Mouse (Mus musculus): ENCODE data around the gene Strn. TPM values are rescaled to one million over a fixed set of nuclear protein-coding genes. Genes with fewer than 3 reads are reported as not detected.
A peak's percentile ranks its signal among the peaks of the same experiment; 100 is the strongest.
"Not testable (repeated sequence)": the region's sequence is repeated elsewhere in the genome, so short reads cannot be mapped to it uniquely, and the experiment has no call there.

Strn gene
- polyA plus RNA-seq, 1 experiment from 2014 or later: 10.3 TPM

DNA sequence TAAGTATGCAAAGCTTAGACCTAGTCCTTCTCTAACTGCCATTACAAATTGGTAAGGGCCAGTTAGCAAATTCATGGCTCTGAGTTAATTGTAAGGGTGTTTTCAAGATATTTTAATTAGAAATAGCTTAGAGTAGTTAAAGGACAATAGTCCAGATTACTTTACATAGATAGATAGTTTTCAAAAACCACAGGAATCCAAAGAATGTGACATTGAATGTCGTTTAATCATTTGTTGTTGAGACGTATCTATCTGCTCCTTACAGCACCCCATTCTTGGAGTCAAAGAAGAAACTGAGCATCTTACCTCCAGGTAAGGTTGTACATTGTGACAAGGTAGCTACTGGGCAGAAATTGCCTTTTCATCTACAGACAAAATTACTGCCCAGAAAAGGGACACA is 26.7 kb downstream of the Strn start:
- Histone ChIP-seq H3K4me2 (no peak overlapping the region), H3K36me3 (peaks cover 12% of the 10 kb centered on the region), H3K9me3 (peaks cover 11% of the 10 kb centered on the region; the same call in 1 of the 2 replicates), H3K4me3 (no peak overlapping the region), H3K27ac (replicated peaks) (no peak overlapping the region), H3K9ac (no peak overlapping the region), H3K4me1 (peaks cover 30% of the 10 kb centered on the region), H3K27me3 (replicated peaks) (no peaks in the 10 kb centered on the region)
- no peak for ATAC-seq (ENCODE audit: extremely low read depth, insufficient number of reproducible peaks, low FRiP score, low TSS enrichment)
- 53% methylated on average over 2 of the region's 2 CpGs for WGBS

DNA sequence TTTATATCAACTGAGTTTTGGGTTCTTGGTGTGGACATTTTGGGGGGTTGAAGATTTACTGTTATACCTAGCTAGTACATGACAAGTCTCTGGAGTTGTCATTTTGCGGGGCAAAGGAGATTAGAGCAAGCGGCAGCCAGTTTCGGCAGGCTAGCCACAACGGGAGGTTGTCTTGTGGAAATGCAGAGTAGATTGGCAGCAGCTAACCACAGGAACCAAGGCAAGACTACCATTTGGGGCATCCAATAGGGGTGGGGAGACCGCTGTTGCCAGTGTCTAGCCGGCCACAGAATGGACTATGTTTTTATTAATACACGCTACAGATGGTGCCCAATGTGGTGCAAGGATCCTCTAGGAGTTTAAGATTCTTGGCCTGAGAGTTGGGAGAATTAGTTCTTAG is 28.6 kb downstream of the Strn start:
- H3K27me3 ChIP-seq (replicated peaks): no peaks in the 10 kb centered on the region
- no peak overlapping the region for H3K4me3 ChIP-seq
- WGBS: 80% methylated on average over 7 of the region's 7 CpGs

DNA sequence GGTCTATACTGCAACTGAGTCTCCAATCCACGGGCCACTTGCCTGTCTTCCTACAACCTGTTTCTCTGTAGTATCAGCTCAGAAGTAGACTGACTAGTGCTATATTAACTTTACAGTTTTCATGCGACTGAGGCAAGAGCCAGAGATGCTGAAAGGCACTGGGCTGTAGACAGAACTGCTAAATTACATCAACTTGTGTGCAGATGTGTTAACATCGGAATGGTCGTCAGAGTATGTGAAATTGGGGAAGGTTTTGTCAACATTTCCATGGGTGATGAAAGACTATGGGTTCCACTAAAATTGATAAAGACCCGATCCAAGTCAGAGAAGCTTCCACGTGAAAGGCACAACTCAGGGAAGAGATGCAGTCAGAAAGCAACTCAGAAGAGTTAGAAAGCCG is 34.0 kb downstream of the Strn start:
- 83% methylated on average over 7 of the region's 7 CpGs for WGBS

More for the DNA sequence above, 28.6 kb downstream of the Strn start:
- Histone ChIP-seq H3K4me2 (no peak overlapping the region), H3K9me3 (peaks cover 18% of the 10 kb centered on the region), H3K27ac (replicated peaks) (no peak overlapping the region), H3K36me3 (peaks cover 25% of the 10 kb centered on the region), H3K9ac (no peak overlapping the region), H3K4me1 (peaks cover 13% of the 10 kb centered on the region)
- ATAC-seq (ENCODE audit: extremely low read depth, insufficient number of reproducible peaks, low FRiP score, low TSS enrichment): no peak

DNA sequence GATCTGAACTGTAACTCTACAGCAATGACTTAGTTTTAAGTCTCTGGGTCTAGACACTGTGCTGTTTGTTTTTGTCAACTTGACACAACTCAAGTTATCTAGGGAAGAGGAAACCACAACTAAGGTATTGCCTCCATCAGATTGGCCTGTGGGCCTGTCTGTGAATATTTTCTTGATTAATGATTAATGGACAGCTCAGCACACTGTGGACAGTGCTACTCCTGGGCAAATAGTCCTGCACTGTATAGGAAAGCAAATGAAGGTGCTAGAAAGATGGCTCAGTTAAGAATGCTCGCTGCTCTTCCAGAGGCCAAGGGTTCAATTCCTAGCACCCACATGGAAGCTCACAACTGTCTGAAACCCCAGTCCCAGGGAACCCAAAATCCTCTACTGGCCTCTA is 38.0 kb downstream of the Strn start:
- H3K4me2 ChIP-seq: no peak overlapping the region
- no peak for ATAC-seq (ENCODE audit: extremely low read depth, insufficient number of reproducible peaks, low FRiP score, low TSS enrichment)
- no peaks in the 10 kb centered on the region for H3K9me3 ChIP-seq
- no peak overlapping the region for H3K27ac ChIP-seq (replicated peaks)
- WGBS: 81% methylated on average over 1 of the region's 1 CpGs
- no peak overlapping the region for H3K9ac ChIP-seq
- no peak overlapping the region for H3K4me3 ChIP-seq
- H3K36me3 ChIP-seq: peaks cover 30% of the 10 kb centered on the region
- peaks cover 32% of the 10 kb centered on the region for H3K4me1 ChIP-seq
- H3K27me3 ChIP-seq (replicated peaks): no peaks in the 10 kb centered on the region

More for the DNA sequence above, 34.0 kb downstream of the Strn start:
- peaks cover 50% of the 10 kb centered on the region for H3K36me3 ChIP-seq
- H3K4me2 ChIP-seq: no peak overlapping the region
- H3K9me3 ChIP-seq: peaks cover 18% of the 10 kb centered on the region
- no peak overlapping the region for H3K27ac ChIP-seq (replicated peaks)
- H3K9ac ChIP-seq: no peak overlapping the region
- H3K4me1 ChIP-seq: peaks cover 11% of the 10 kb centered on the region
- H3K4me3 ChIP-seq: no peak overlapping the region
- no peak for ATAC-seq (ENCODE audit: extremely low read depth, insufficient number of reproducible peaks, low FRiP score, low TSS enrichment)
- no peaks in the 10 kb centered on the region for H3K27me3 ChIP-seq (replicated peaks)

DNA sequence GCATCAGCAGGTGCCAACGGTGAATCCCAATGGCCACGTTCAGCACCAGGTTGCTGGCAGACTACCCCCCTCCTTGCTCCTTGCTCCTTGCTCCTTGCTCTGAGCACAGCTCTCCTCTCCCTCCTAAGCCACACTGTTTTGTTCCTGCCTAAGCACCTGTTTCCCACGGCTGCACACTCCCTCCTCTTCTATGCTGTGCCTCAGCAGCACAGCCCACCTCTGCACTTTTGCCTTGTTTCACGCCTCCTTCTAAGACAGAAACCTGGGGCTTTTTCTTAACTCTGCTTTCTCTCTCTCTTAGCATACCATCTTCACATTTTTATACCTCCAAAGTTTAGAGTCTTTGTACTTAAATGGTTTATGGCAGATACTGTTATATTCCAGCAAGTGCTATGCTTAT is 39.5 kb downstream of the Strn start:
- Histone ChIP-seq H3K4me2 (no peak overlapping the region), H3K27ac (replicated peaks) (no peak overlapping the region), H3K4me3 (no peak overlapping the region), H3K36me3 (peaks cover 21% of the 10 kb centered on the region), H3K27me3 (replicated peaks) (no peaks in the 10 kb centered on the region), H3K4me1 (peaks cover 32% of the 10 kb centered on the region), H3K9ac (no peak overlapping the region), H3K9me3 (no peaks in the 10 kb centered on the region)
- no peak for ATAC-seq (ENCODE audit: extremely low read depth, insufficient number of reproducible peaks, low FRiP score, low TSS enrichment)
- 73% methylated on average over 4 of the region's 4 CpGs for WGBS

DNA sequence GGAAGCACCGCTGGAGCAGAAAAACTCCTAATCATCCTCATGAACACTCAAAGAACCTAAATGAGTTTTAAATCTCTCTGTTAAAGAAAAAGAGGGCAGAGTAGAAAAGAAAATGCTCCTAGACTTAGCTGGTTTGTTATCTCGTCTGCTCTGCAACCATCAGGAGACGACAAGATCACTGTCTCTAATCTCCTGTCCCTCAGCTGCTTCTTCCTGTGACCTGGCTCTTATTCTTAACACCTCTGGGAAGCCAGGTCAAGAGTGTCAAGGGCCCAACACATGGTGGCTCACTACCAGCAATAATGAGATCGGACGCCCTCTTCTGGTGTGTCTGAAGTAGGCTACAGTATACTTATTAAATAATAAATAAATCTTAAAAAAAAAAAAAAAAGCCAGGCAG is 40.1 kb downstream of the Strn start:
- H3K27me3 ChIP-seq (replicated peaks): no peaks in the 10 kb centered on the region
- no peak overlapping the region for H3K4me2 ChIP-seq
- H3K36me3 ChIP-seq: peaks cover 25% of the 10 kb centered on the region
- H3K27ac ChIP-seq (replicated peaks): peak overlapping the region; percentile 20; the same call in 1 of the 2 replicates
- no peak overlapping the region for H3K4me3 ChIP-seq
- no peak for ATAC-seq (ENCODE audit: extremely low read depth, insufficient number of reproducible peaks, low FRiP score, low TSS enrichment)
- no peak overlapping the region for H3K9ac ChIP-seq
- 49% methylated on average over 5 of the region's 5 CpGs for WGBS
- no peaks in the 10 kb centered on the region for H3K9me3 ChIP-seq
- peaks cover 32% of the 10 kb centered on the region for H3K4me1 ChIP-seq

DNA sequence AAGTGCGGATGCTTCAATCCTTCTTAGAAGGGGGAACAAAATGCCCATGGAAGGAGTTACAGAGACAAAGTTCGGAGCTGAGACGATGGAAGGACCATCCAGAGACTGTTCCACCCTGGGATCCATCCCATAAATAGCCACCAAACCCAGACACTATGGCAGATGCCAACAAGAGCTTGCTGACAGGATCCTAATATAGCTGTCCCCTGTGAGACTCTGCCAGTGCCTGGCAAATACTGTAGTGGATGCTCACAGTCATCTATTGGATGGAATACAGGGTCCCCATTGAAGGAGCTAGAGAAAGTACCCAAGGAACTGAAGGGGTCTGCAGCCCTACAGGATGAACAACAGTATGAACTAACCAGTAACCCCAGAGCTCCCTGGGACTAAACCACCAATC is 47.8 kb downstream of the Strn start:
- H3K4me2 ChIP-seq; H3K4me3 ChIP-seq; H3K9ac ChIP-seq; H3K27me3 ChIP-seq (replicated peaks); ATAC-seq (ENCODE audit: extremely low read depth, insufficient number of reproducible peaks, low FRiP score, low TSS enrichment); H3K27ac ChIP-seq (replicated peaks); H3K9me3 ChIP-seq: not testable (repeated sequence)
- 69% methylated on average over 3 of the region's 3 CpGs for WGBS
- Histone ChIP-seq H3K4me1 (peaks cover 22% of the 10 kb centered on the region), H3K36me3 (peaks cover 41% of the 10 kb centered on the region)

DNA sequence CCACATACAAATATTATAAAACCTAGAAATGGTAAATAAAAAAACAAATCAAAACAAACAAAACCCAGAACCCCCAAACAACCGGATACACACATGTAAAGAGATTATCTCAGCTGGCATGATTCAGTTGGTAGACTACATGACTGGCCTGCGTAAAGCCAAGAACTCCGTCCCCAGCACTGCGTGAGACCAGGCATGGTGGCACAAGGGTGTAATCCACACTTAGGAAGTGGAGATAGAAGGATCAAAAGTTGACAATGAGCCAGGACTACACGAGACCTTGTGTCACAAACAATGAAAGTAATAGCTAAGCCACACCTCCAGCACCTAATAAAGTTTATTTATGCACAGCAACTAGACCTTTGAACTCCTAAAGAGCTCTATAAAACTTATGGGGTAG is 49.0 kb downstream of the Strn start:
- no peaks in the 10 kb centered on the region for H3K27me3 ChIP-seq (replicated peaks)
- 56% methylated on average over 5 of the region's 5 CpGs for WGBS
- no peak overlapping the region for H3K27ac ChIP-seq (replicated peaks)
- H3K9ac ChIP-seq: no peak overlapping the region
- H3K4me2 ChIP-seq: no peak overlapping the region
- peaks cover 4% of the 10 kb centered on the region; the same call in 1 of the 2 replicates for H3K9me3 ChIP-seq
- no peak overlapping the region for H3K4me3 ChIP-seq
- H3K36me3 ChIP-seq: peaks cover 41% of the 10 kb centered on the region
- no peak for ATAC-seq (ENCODE audit: extremely low read depth, insufficient number of reproducible peaks, low FRiP score, low TSS enrichment)
- peaks cover 26% of the 10 kb centered on the region for H3K4me1 ChIP-seq

DNA sequence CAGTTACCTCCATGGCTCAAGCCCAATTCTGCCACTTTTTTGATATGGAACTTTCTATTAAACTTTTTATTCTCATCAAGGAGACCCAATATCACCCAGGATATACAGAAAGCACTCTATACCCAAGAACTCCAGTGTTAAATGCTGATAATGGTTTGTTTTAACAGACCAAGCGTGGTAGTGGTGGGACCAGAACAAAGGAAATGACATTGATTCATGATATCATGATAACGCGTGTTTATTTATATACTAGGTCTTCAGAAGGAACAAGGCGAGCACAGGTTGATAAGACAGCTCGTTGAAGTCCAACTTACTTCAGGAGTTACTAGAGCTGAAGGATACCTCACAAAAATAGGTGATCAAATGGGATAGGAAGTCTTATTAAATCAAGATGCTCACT is 52.0 kb downstream of the Strn start:
- no peak for ATAC-seq (ENCODE audit: extremely low read depth, insufficient number of reproducible peaks, low FRiP score, low TSS enrichment)
- H3K4me1 ChIP-seq: peaks cover 42% of the 10 kb centered on the region
- WGBS: 27% methylated on average over 5 of the region's 5 CpGs
- no peak overlapping the region for H3K4me2 ChIP-seq
- H3K36me3 ChIP-seq: peaks cover 27% of the 10 kb centered on the region
- no peak overlapping the region for H3K4me3 ChIP-seq
- peak overlapping the region; percentile 59 for H3K27ac ChIP-seq (replicated peaks)
- H3K9ac ChIP-seq: no peak overlapping the region
- no peaks in the 10 kb centered on the region for H3K27me3 ChIP-seq (replicated peaks)
- H3K9me3 ChIP-seq: no peaks in the 10 kb centered on the region

DNA sequence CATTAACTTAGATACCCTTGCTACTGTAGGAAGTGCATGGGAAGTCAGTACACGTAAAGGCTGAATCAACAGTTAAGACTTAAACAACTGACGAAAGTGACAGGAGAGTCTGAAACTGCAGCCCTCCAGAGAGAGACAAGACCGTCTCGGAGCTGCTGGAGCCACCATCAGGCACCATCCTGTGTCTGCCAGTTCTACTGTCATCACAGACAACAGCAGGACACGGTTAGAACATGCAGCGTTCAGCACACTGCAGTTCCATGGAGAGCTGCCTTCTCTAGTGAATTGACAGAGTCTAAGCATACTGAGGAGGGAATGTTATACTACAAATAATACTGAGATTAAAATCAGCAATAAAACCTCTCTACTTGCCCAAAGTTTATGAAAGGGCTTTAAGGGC is 54.6 kb downstream of the Strn start:
- ATAC-seq (ENCODE audit: extremely low read depth, insufficient number of reproducible peaks, low FRiP score, low TSS enrichment): no peak
- no peaks in the 10 kb centered on the region for H3K9me3 ChIP-seq
- H3K36me3 ChIP-seq: peaks cover 28% of the 10 kb centered on the region
- WGBS: 22% methylated on average over 6 of the region's 6 CpGs
- no peak overlapping the region for H3K4me3 ChIP-seq
- H3K4me1 ChIP-seq: peaks cover 52% of the 10 kb centered on the region
- H3K4me2 ChIP-seq: peak overlapping the region; percentile 46
- peak overlapping the region; percentile 61 for H3K9ac ChIP-seq
- H3K27me3 ChIP-seq (replicated peaks): no peaks in the 10 kb centered on the region
- H3K27ac ChIP-seq (replicated peaks): peak overlapping the region; percentile 86

DNA sequence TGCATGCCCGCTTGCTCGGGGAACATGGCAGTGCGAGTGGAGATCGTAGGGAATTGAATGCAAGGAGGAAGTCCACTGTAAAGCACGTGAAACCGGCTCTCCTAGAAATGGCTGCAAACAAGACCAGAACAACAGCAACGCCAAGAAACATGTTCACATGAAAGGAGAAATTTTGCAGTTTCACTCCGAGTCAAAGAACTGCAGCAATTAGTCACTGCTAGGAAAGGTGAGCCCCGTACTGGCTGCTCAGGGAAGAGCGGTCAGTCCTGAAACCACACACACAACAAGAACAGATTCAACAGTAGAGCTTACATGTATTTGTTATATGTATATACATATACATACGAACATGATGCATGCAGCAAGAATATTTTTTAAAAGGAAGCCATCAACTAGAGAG is 57.5 kb downstream of the Strn start:
- no peak overlapping the region for H3K4me3 ChIP-seq
- H3K27me3 ChIP-seq (replicated peaks): no peaks in the 10 kb centered on the region
- no peaks in the 10 kb centered on the region for H3K9me3 ChIP-seq
- H3K4me2 ChIP-seq: no peak overlapping the region
- 79% methylated on average over 11 of the region's 11 CpGs for WGBS
- peaks cover 69% of the 10 kb centered on the region for H3K4me1 ChIP-seq
- no peak overlapping the region for H3K27ac ChIP-seq (replicated peaks)
- H3K9ac ChIP-seq: no peak overlapping the region
- peaks cover 26% of the 10 kb centered on the region for H3K36me3 ChIP-seq
- ATAC-seq (ENCODE audit: extremely low read depth, insufficient number of reproducible peaks, low FRiP score, low TSS enrichment): no peak

DNA sequence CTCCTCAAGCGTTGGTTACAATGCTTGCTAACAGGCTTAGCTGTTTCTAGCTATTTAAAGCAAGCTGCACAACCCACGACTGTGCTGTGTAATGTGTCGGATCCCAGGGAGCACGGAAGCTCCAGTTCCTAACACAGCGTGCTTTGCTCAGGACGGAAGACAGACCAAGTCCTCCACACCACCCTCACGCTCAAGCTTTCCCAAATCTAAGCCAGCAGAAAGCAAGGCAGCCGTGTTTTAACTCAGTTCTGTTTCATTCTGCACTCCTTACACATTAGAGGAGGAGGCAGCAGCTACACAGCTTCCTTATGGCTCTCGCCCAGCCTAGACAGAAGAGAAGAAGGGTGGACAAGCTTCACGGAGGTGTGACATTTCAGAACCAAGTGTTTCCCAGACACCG is 60.2 kb downstream of the Strn start:
- Histone ChIP-seq H3K36me3 (peaks cover 42% of the 10 kb centered on the region), H3K4me2 (peak overlapping the region; percentile 45), H3K4me1 (peaks cover 60% of the 10 kb centered on the region), H3K9ac (peak overlapping the region; percentile 68), H3K27me3 (replicated peaks) (no peaks in the 10 kb centered on the region), H3K9me3 (no peaks in the 10 kb centered on the region), H3K4me3 (no peak overlapping the region), H3K27ac (replicated peaks) (peak overlapping the region; percentile 85)
- peak; percentile 49; the same call in 1 of the 2 replicates for ATAC-seq (ENCODE audit: extremely low read depth, insufficient number of reproducible peaks, low FRiP score, low TSS enrichment)
- WGBS: 48% methylated on average over 11 of the region's 11 CpGs

Data from heart, embryonic 13.5 days (tissue).